Mouse (Mus musculus): Measurements from ENCODE around the gene Gm4792. TPM values are rescaled to one million over a fixed set of nuclear protein-coding genes. Genes with fewer than 3 reads are reported as not detected.

Gm4792 gene
- polyA plus RNA-seq (2014; fragmentation: Nextera tagmentation; extraction: Ambion mirVana), result 0.78 and 0.89 TPM in 2 replicates

DNA sequence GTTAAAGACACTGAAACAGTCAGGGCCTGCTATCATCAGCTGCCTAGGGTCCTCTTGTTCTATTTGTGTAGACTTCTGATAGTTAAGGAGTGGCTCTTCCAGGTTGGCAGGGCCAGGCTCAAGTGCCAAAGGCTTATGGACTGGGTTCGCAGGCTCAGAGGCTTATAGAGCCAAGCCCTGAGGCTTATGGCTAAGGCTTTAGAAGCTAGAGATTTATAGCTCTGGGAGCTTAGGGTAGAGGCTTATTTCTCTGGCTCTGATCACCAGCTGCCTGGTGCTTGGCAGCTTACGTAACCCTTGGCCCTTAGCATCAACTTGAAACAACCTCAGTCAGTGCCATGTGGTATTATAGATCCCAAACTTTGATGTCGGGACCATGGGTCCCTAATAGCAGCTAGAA, at the start of gene Gm4792:
TSS of gene Gm4792 (minus strand) at position 233 of the 400 bp plus-strand sequence.
- peak; percentile 32 for DNase-seq
- Histone ChIP-seq H3K9ac (replicated peaks; ENCODE audit: low read length) (no peak within 1 kb of the TSS), H3K27me3 (ENCODE audit: control insufficient read depth, insufficient read depth, low read length) (no peaks in the 10 kb centered on the region), H3K27ac (replicated peaks; ENCODE audit: low read depth, low read length) (no peak within 1 kb of the TSS), H3K36me3 (ENCODE audit: control insufficient read depth, insufficient read depth, low read length) (no peaks in the 10 kb centered on the region), H3K4me1 (ENCODE audit: control insufficient read depth, insufficient read depth, low read length) (peaks cover 24% of the 10 kb centered on the region), H3K9me3 (ENCODE audit: control insufficient read depth, low read length) (no peaks in the 10 kb centered on the region), H3K4me2 (ENCODE audit: low read length) (no peak within 1 kb of the TSS), H3K4me3 (replicated peaks; ENCODE audit: low read depth, low read length) (no peak within 1 kb of the TSS)
- 69% methylated on average over 3 of the region's 3 CpGs for WGBS
- no peak for ATAC-seq (ENCODE audit: low FRiP score, low TSS enrichment)

GRCm38 (mm10) chr10:94347959-94348358, 49.5 kb upstream of the Gm4792 start:
- H3K4me2 ChIP-seq (ENCODE audit: low read length), result no peak overlapping the region
- H3K4me1 ChIP-seq (ENCODE audit: control insufficient read depth, insufficient read depth, low read length), result no peaks in the 10 kb centered on the region
- no peaks in the 10 kb centered on the region for H3K27me3 ChIP-seq (ENCODE audit: control insufficient read depth, insufficient read depth, low read length)
- DNase-seq (no peak), ATAC-seq (ENCODE audit: low FRiP score, low TSS enrichment) (no peak)
- no peaks in the 10 kb centered on the region for H3K36me3 ChIP-seq (ENCODE audit: control insufficient read depth, insufficient read depth, low read length)
- no peak overlapping the region for H3K9ac ChIP-seq (replicated peaks; ENCODE audit: low read length)
- no peak overlapping the region for H3K4me3 ChIP-seq (replicated peaks; ENCODE audit: low read depth, low read length)
- 96% methylated on average over 10 of the region's 10 CpGs for WGBS
- no peak overlapping the region for H3K27ac ChIP-seq (replicated peaks; ENCODE audit: low read depth, low read length)
- H3K9me3 ChIP-seq (ENCODE audit: control insufficient read depth, low read length), result no peaks in the 10 kb centered on the region

DNA sequence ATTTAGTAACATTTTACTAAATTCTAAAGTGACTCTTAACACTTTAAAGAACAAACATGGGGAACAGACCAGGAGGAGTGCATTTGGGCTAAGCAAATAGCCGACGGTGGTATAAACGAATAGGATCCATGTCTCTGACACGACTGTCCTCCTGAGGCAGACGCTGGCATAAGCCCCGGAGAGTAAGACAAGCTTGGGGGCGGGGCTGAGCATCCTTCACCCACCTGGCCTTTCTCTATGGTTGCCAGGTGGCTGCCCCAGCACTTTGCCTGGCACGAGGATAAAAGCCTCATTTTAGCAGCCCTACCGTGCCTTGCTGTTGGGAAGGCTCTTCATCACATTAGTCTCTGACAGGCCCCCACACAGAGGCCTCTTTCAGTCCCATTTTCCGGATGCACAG, 48.8 kb upstream of the Gm4792 start:
- ATAC-seq (ENCODE audit: low FRiP score, low TSS enrichment) (no peak), DNase-seq (no peak)
- Histone ChIP-seq H3K9me3 (ENCODE audit: control insufficient read depth, low read length) (no peaks in the 10 kb centered on the region), H3K4me1 (ENCODE audit: control insufficient read depth, insufficient read depth, low read length) (no peaks in the 10 kb centered on the region), H3K4me2 (ENCODE audit: low read length) (no peak overlapping the region), H3K36me3 (ENCODE audit: control insufficient read depth, insufficient read depth, low read length) (no peaks in the 10 kb centered on the region), H3K27me3 (ENCODE audit: control insufficient read depth, insufficient read depth, low read length) (no peaks in the 10 kb centered on the region), H3K27ac (replicated peaks; ENCODE audit: low read depth, low read length) (no peak overlapping the region), H3K4me3 (replicated peaks; ENCODE audit: low read depth, low read length) (no peak overlapping the region), H3K9ac (replicated peaks; ENCODE audit: low read length) (no peak overlapping the region)
- WGBS, result 78% methylated on average over 10 of the region's 10 CpGs

DNA sequence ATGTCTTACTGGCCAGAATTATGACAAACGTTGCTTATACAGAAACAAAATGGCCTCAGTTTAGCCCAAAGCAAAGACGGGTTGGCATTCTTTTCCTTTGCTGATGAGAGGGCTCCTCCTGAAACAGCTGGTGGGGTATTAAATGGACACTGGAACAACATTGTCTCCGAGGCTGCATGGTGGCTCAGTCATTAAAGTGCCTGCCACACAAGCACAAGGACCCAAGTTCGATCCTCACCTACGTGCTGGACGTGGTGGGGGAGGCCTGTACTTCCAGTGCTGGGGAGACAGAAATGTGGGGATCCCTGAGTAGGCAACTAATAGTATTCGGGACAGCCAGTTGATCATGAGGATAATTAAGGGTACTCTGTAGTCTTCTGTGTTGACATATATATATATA, 48.1 kb upstream of the Gm4792 start:
- H3K4me2 ChIP-seq (ENCODE audit: low read length), result no peak overlapping the region
- no peak for DNase-seq
- no peak for ATAC-seq (ENCODE audit: low FRiP score, low TSS enrichment)
- H3K9ac ChIP-seq (replicated peaks; ENCODE audit: low read length), result no peak overlapping the region
- H3K36me3 ChIP-seq (ENCODE audit: control insufficient read depth, insufficient read depth, low read length), result no peaks in the 10 kb centered on the region
- no peaks in the 10 kb centered on the region for H3K27me3 ChIP-seq (ENCODE audit: control insufficient read depth, insufficient read depth, low read length)
- WGBS, result 94% methylated on average over 7 of the region's 7 CpGs
- no peak overlapping the region for H3K27ac ChIP-seq (replicated peaks; ENCODE audit: low read depth, low read length)
- no peak overlapping the region for H3K4me3 ChIP-seq (replicated peaks; ENCODE audit: low read depth, low read length)
- H3K9me3 ChIP-seq (ENCODE audit: control insufficient read depth, low read length), result no peaks in the 10 kb centered on the region
- no peaks in the 10 kb centered on the region for H3K4me1 ChIP-seq (ENCODE audit: control insufficient read depth, insufficient read depth, low read length)

DNA sequence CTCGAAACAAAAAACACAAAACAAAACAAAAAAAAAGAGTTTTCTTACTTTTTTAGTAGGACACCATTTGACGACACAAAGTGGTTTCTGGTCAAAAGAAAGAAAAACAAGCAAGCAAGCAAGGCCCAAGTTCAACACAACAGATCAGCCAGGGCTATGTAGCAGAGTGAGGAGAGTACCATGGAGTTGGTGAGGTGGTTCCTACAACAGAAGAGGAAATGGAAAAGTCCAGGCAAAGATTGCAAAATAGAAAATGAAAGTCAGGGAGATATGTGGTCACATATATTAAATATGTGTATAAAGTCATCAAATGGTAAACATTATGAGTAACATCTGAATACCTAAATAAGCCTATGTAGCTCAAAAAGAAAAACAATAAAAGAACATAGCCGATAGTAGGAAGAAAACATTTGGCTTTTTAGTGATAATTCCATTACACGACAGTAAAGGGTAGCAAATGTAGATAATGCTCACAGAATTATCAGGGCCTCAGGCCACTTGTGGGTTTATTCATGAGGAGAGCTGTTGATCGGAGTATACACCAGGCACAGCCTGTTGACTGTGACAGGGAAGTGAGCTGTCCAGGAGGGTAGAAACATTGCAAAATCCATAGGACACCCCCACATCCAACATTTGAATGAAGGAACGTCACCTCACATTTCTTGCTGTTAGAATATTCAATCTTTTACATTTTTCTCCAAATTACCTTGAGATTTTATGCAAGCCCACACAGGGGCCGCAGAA, 47.2 kb upstream of the Gm4792 start:
- no peaks in the 10 kb centered on the region for H3K4me1 ChIP-seq (ENCODE audit: control insufficient read depth, insufficient read depth, low read length)
- DNase-seq (no peak), ATAC-seq (ENCODE audit: low FRiP score, low TSS enrichment) (no peak)
- H3K27me3 ChIP-seq (ENCODE audit: control insufficient read depth, insufficient read depth, low read length), result no peaks in the 10 kb centered on the region
- no peaks in the 10 kb centered on the region for H3K36me3 ChIP-seq (ENCODE audit: control insufficient read depth, insufficient read depth, low read length)
- no peak overlapping the region for H3K27ac ChIP-seq (replicated peaks; ENCODE audit: low read depth, low read length)
- H3K4me2 ChIP-seq (ENCODE audit: low read length), result no peak overlapping the region
- H3K4me3 ChIP-seq (replicated peaks; ENCODE audit: low read depth, low read length), result no peak overlapping the region
- 90% methylated on average over 7 of the region's 7 CpGs for WGBS
- H3K9ac ChIP-seq (replicated peaks; ENCODE audit: low read length), result no peak overlapping the region
- H3K9me3 ChIP-seq (ENCODE audit: control insufficient read depth, low read length), result no peaks in the 10 kb centered on the region

GRCm38 (mm10) chr10:94344631-94345417, 46.3 kb upstream of the Gm4792 start:
- H3K4me2 ChIP-seq (ENCODE audit: low read length), result no peak overlapping the region
- ATAC-seq (ENCODE audit: low FRiP score, low TSS enrichment), result no peak
- WGBS, result 61% methylated on average over 22 of the region's 22 CpGs
- H3K36me3 ChIP-seq (ENCODE audit: control insufficient read depth, insufficient read depth, low read length), result no peaks in the 10 kb centered on the region
- DNase-seq, result no peak
- H3K9me3 ChIP-seq (ENCODE audit: control insufficient read depth, low read length), result no peaks in the 10 kb centered on the region
- H3K27me3 ChIP-seq (ENCODE audit: control insufficient read depth, insufficient read depth, low read length), result no peaks in the 10 kb centered on the region
- no peak overlapping the region for H3K27ac ChIP-seq (replicated peaks; ENCODE audit: low read depth, low read length)
- H3K4me3 ChIP-seq (replicated peaks; ENCODE audit: low read depth, low read length), result no peak overlapping the region
- H3K4me1 ChIP-seq (ENCODE audit: control insufficient read depth, insufficient read depth, low read length), result no peaks in the 10 kb centered on the region
- H3K9ac ChIP-seq (replicated peaks; ENCODE audit: low read length), result no peak overlapping the region

- Histone ChIP-seq H3K4me3 (replicated peaks; ENCODE audit: low read depth, low read length) (no peak overlapping the region), H3K4me1 (ENCODE audit: control insufficient read depth, insufficient read depth, low read length) (no peaks in the 10 kb centered on the region), H3K27ac (replicated peaks; ENCODE audit: low read depth, low read length) (no peak overlapping the region), H3K36me3 (ENCODE audit: control insufficient read depth, insufficient read depth, low read length) (no peaks in the 10 kb centered on the region), H3K4me2 (ENCODE audit: low read length) (no peak overlapping the region), H3K9ac (replicated peaks; ENCODE audit: low read length) (no peak overlapping the region), H3K27me3 (ENCODE audit: control insufficient read depth, insufficient read depth, low read length) (no peaks in the 10 kb centered on the region), H3K9me3 (ENCODE audit: control insufficient read depth, low read length) (no peaks in the 10 kb centered on the region)
- WGBS, result 91% methylated on average over 7 of the region's 7 CpGs
- no peak for DNase-seq
- no peak for ATAC-seq (ENCODE audit: low FRiP score, low TSS enrichment)
Observed at GRCm38 (mm10) chr10:94343581-94343980, 45.1 kb upstream of the Gm4792 start.

GRCm38 (mm10) chr10:94342256-94342655, 43.8 kb upstream of the Gm4792 start:
- DNase-seq (no peak), ATAC-seq (ENCODE audit: low FRiP score, low TSS enrichment) (no peak)
- Histone ChIP-seq H3K27me3 (ENCODE audit: control insufficient read depth, insufficient read depth, low read length) (no peaks in the 10 kb centered on the region), H3K36me3 (ENCODE audit: control insufficient read depth, insufficient read depth, low read length) (no peaks in the 10 kb centered on the region), H3K4me2 (ENCODE audit: low read length) (no peak overlapping the region), H3K4me3 (replicated peaks; ENCODE audit: low read depth, low read length) (no peak overlapping the region), H3K9ac (replicated peaks; ENCODE audit: low read length) (no peak overlapping the region), H3K27ac (replicated peaks; ENCODE audit: low read depth, low read length) (no peak overlapping the region), H3K4me1 (ENCODE audit: control insufficient read depth, insufficient read depth, low read length) (no peaks in the 10 kb centered on the region), H3K9me3 (ENCODE audit: control insufficient read depth, low read length) (no peaks in the 10 kb centered on the region)
- 71% methylated on average over 7 of the region's 7 CpGs for WGBS

GRCm38 (mm10) chr10:94341501-94341900, 43.0 kb upstream of the Gm4792 start:
- 72% methylated on average over 17 of the region's 17 CpGs for WGBS
- H3K4me3 ChIP-seq (replicated peaks; ENCODE audit: low read depth, low read length), result no peak overlapping the region
- no peaks in the 10 kb centered on the region for H3K36me3 ChIP-seq (ENCODE audit: control insufficient read depth, insufficient read depth, low read length)
- H3K4me2 ChIP-seq (ENCODE audit: low read length), result peak overlapping the region; percentile 10
- no peaks in the 10 kb centered on the region for H3K4me1 ChIP-seq (ENCODE audit: control insufficient read depth, insufficient read depth, low read length)
- DNase-seq, result no peak
- no peak for ATAC-seq (ENCODE audit: low FRiP score, low TSS enrichment)
- H3K9me3 ChIP-seq (ENCODE audit: control insufficient read depth, low read length), result no peaks in the 10 kb centered on the region
- H3K27me3 ChIP-seq (ENCODE audit: control insufficient read depth, insufficient read depth, low read length), result no peaks in the 10 kb centered on the region
- no peak overlapping the region for H3K27ac ChIP-seq (replicated peaks; ENCODE audit: low read depth, low read length)
- H3K9ac ChIP-seq (replicated peaks; ENCODE audit: low read length), result no peak overlapping the region
